Comparison of ENCODE assay signal across 18 mouse cellular contexts in the genomic region with DNA sequence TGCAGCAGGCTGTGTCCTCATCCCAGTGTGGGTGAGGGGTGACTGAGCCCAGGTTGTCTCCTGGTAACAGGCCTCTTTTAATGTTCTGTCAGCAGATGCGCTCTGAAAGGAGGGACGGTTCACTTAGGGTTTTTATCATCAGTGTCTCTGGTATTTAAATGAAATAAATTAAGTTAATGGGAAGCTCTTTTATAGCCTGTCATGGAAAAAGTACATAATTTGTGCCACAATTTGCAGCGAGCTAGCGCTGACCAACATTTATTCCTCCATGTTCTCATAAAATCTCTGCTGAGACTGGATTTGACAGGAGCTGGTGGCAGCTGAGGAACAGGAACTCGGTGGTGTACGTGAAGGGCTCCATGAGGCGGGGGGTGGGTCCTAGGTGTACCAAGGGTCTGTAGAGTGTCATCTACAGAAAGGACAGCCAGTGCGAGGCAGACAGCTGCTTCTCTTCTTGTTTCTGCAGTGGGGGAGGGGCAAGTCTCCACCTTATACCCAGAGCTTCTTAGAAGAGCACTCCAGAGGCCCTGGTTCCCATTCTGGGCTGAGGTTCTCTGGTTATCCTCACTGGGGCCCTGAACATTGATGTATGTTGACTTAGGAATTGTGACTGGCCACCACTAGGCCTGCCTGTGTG. TPM values are rescaled to one million over a fixed set of nuclear protein-coding genes. Genes with fewer than 3 reads are reported as not detected.
DNase-seq lines count a peak whose midpoint lies in the region; ATAC-seq and TF ChIP-seq lines count a peak whose summit lies in the region.
"Had no signal": no experiment of that assay in that cellular context is flagged by ENCODE, and none has a peak within 500 bp of the region (broad histone marks: within the 10 kb centered on the region; RNA-seq: fewer than 3 reads in every experiment).

No protein-coding gene starts in this region.

- ATAC-seq in lung, embryonic 14.5 days (ENCODE audit: insufficient read depth) = 0 out of 2 replicates have a peak, but pooled peaks have one; percentile 16
- ATAC-seq in embryonic facial prominence, embryonic 11.5 days (replicated peaks; ENCODE audit: insufficient number of reproducible peaks, low FRiP score, low TSS enrichment, low read depth) = 0 out of 2 replicates have a peak, but pooled peaks have one; percentile 14

- no peak overlapping the region for H3K4me2 ChIP-seq in lung, embryonic 14.5 days
- H3K4me2 ChIP-seq in embryonic facial prominence, embryonic 11.5 days (ENCODE audit: low read depth, low read length) = no peak overlapping the region
- H3K4me2 ChIP-seq: heart, embryonic 13.5 days; limb, embryonic 13.5 days had no signal

- WGBS in heart, embryonic 10.5 days = 53% methylated on average over 8 of the region's 8 CpGs
- WGBS in lung, embryonic 14.5 days = 51% methylated on average over 8 of the region's 8 CpGs
- WGBS in embryonic facial prominence, embryonic 11.5 days = 85% methylated on average over 8 of the region's 8 CpGs
- 83% methylated on average over 8 of the region's 8 CpGs for WGBS in cerebellum, adult 2 months

- no peaks in the 10 kb centered on the region for H3K27me3 ChIP-seq in heart, embryonic 10.5 days (ENCODE audit: insufficient read depth, poor library complexity, severe bottlenecking)
- H3K27me3 ChIP-seq in lung, embryonic 14.5 days (ENCODE audit: insufficient read depth, low read length) = no peaks in the 10 kb centered on the region
- H3K27me3 ChIP-seq in embryonic facial prominence, embryonic 11.5 days (ENCODE audit: control insufficient read depth, insufficient read depth, low read length) = no peaks in the 10 kb centered on the region
- no peaks in the 10 kb centered on the region for H3K27me3 ChIP-seq in cerebellum, adult 2 months (ENCODE audit: control insufficient read depth, insufficient read depth, low read length)
- H3K27me3 ChIP-seq: heart, embryonic 13.5 days; limb, embryonic 13.5 days had no signal

- intact Hi-C loops in heart, postnatal 14 days (cut with DNase I) = no loop called here

- H3K4me3 ChIP-seq in heart, embryonic 10.5 days = no peak overlapping the region
- H3K4me3 ChIP-seq in lung, embryonic 14.5 days (ENCODE audit: low read depth, low read length) = no peak overlapping the region
- no peak overlapping the region for H3K4me3 ChIP-seq in embryonic facial prominence, embryonic 11.5 days (ENCODE audit: low read depth, low read length)
- no peak overlapping the region for H3K4me3 ChIP-seq in cerebellum, adult 2 months (replicated peaks; ENCODE audit: insufficient read depth, low read depth, low read length)
- H3K4me3 ChIP-seq: heart, embryonic 13.5 days; limb, embryonic 13.5 days had no signal

- no peak for TF ChIP-seq POLR2A in cerebellum, adult 2 months (IDR thresholded peaks at IDR 0.05; ENCODE audit: borderline replicate concordance, insufficient read depth, low read length)

- no peak for DNase-seq in heart, embryonic 10.5 days (ENCODE audit: low spot score)
- no peak for DNase-seq in heart, postnatal 14 days
- no peak for DNase-seq in lung, embryonic 14.5 days
- no peak for DNase-seq in lung, postnatal 36 days
- no peak for DNase-seq in embryonic facial prominence, embryonic 11.5 days (ENCODE audit: low spot score)
- DNase-seq in kidney, postnatal 4 days = peak; percentile 32 to 37
- DNase-seq in spleen, adult 18-20 months = no peak
- no peak for DNase-seq in cerebellum, adult 2 months
- DNase-seq: adrenal gland, postnatal 10 days; cerebellum, adult 9-11 months; gastrocnemius, postnatal 14 days; lung, adult 18-20 months; retina, postnatal 1 day had no signal

- no peak overlapping the region for H3K9ac ChIP-seq in lung, embryonic 14.5 days
- no peak overlapping the region for H3K9ac ChIP-seq in embryonic facial prominence, embryonic 11.5 days (replicated peaks; ENCODE audit: low read length)
- H3K9ac ChIP-seq: heart, embryonic 13.5 days; limb, embryonic 13.5 days had no signal

- peaks cover 21% of the 10 kb centered on the region; the same call in 1 of the 2 replicates for H3K36me3 ChIP-seq in heart, embryonic 10.5 days
- peaks cover 15% of the 10 kb centered on the region for H3K36me3 ChIP-seq in lung, embryonic 14.5 days (ENCODE audit: insufficient read depth)
- no peaks in the 10 kb centered on the region for H3K36me3 ChIP-seq in embryonic facial prominence, embryonic 11.5 days (replicated peaks; ENCODE audit: control insufficient read depth, insufficient read depth, low read depth, low read length)

- peak overlapping the region; percentile 42; the same call in 1 of the 2 replicates for H3K27ac ChIP-seq in heart, embryonic 10.5 days
- H3K27ac ChIP-seq in lung, embryonic 14.5 days (ENCODE audit: low read depth) = no peak overlapping the region
- H3K27ac ChIP-seq in embryonic facial prominence, embryonic 11.5 days (replicated peaks; ENCODE audit: low read depth, low read length) = no peak overlapping the region
- no peak overlapping the region for H3K27ac ChIP-seq in cerebellum, adult 2 months (ENCODE audit: insufficient read depth, low read length)
- H3K27ac ChIP-seq: heart, embryonic 13.5 days; limb, embryonic 13.5 days had no signal

- H3K4me1 ChIP-seq in heart, embryonic 10.5 days = peaks cover 76% of the 10 kb centered on the region
- H3K4me1 ChIP-seq in lung, embryonic 14.5 days (ENCODE audit: insufficient read depth) = no peaks in the 10 kb centered on the region; the same call in 1 of the 2 replicates
- H3K4me1 ChIP-seq in embryonic facial prominence, embryonic 11.5 days (ENCODE audit: control insufficient read depth, insufficient read depth, low read length) = no peaks in the 10 kb centered on the region
- peaks cover 9% of the 10 kb centered on the region for H3K4me1 ChIP-seq in cerebellum, adult 2 months (ENCODE audit: control insufficient read depth, insufficient read depth, low read length)

- no peak for TF ChIP-seq CTCF in lung, embryonic 14.5 days (IDR thresholded peaks at IDR 0.05; ENCODE audit: low read depth)
- no peak for TF ChIP-seq CTCF in cerebellum, adult 2 months (IDR thresholded peaks at IDR 0.05; ENCODE audit: borderline replicate concordance, insufficient read depth, low read depth, low read length)

- H3K9me3 ChIP-seq in heart, embryonic 10.5 days = no peaks in the 10 kb centered on the region
- H3K9me3 ChIP-seq in lung, embryonic 14.5 days (ENCODE audit: low read depth, low read length) = no peaks in the 10 kb centered on the region
- no peaks in the 10 kb centered on the region for H3K9me3 ChIP-seq in embryonic facial prominence, embryonic 11.5 days (replicated peaks; ENCODE audit: control insufficient read depth, low read length)
- H3K9me3 ChIP-seq: heart, embryonic 13.5 days; limb, embryonic 13.5 days had no signal

RNA-seq across cellular contexts. Expression of gene Vapb, which starts 30.8 kb away (rescaled TPM):
- 11.2 and 13.6 TPM in 2 replicates for polyA plus RNA-seq in heart, embryonic 10.5 days (2016; fragmentation: Nextera tagmentation; extraction: Ambion mirVana)
- 100 to 1,000 TPM in 1 of 2 experiments, 10 to 100 TPM in 1; 94.2 to 109 TPM for total RNA-seq in heart, postnatal 14 days (2021)
- 8.8 and 13.1 TPM in 2 replicates for polyA plus RNA-seq in lung, embryonic 14.5 days (2014; fragmentation: Nextera tagmentation; extraction: Ambion mirVana)
- polyA plus RNA-seq in embryonic facial prominence, embryonic 11.5 days (2014; fragmentation: Nextera tagmentation; extraction: Ambion mirVana) = 11.2 and 14.6 TPM in 2 replicates
- 58.5 and 70.6 TPM in 2 replicates for polyA plus RNA-seq in cerebellum, adult 2 months (2012; rRNA removed)

RNA-seq across cellular contexts. Expression of gene 1700010B08Rik, which starts 48.9 kb away (rescaled TPM):
- not detected in 2 replicates for polyA plus RNA-seq in heart, embryonic 10.5 days (2016; fragmentation: Nextera tagmentation; extraction: Ambion mirVana)
- not detected for total RNA-seq in heart, postnatal 14 days (2021)
- polyA plus RNA-seq in lung, embryonic 14.5 days (2014; fragmentation: Nextera tagmentation; extraction: Ambion mirVana) = not detected in 2 replicates
- polyA plus RNA-seq in embryonic facial prominence, embryonic 11.5 days (2014; fragmentation: Nextera tagmentation; extraction: Ambion mirVana) = not detected in 2 replicates
- not detected in 2 replicates for polyA plus RNA-seq in cerebellum, adult 2 months (2012; rRNA removed)
- total RNA-seq: adrenal gland, postnatal 10 days; gastrocnemius, postnatal 14 days; layer of hippocampus, adult 8-10 months; left cerebral cortex, adult 8-10 months; megakaryocyte progenitor cell, adult 5-6 weeks had no signal
- polyA plus RNA-seq: heart, embryonic 13.5 days; limb, embryonic 13.5 days had no signal

Comparison
In these comparisons a context has a peak if more than half of its experiments do, and no peak if none do; other contexts are left out.
1. DNase-seq: peak in kidney, postnatal 4 days (2 of 2); none in heart, embryonic 10.5 days (single experiment), heart, postnatal 14 days (0 of 2), lung, embryonic 14.5 days (single experiment), lung, postnatal 36 days (single experiment), embryonic facial prominence, embryonic 11.5 days (single experiment), spleen, adult 18-20 months (0 of 2) and cerebellum, adult 2 months (0 of 2).